Mouse (Mus musculus) limb, embryonic 12.5 days (tissue): ENCODE data around the gene Fbxl16. TPM values are rescaled to one million over a fixed set of nuclear protein-coding genes. Genes with fewer than 3 reads are reported as not detected.

Experiments used
- ATAC-seq: fragments of 200-750 bp; cut with Nextera tagmentation; 2 replicates; pipeline ENCODE4 v1.8.0; 2017; ENCODE audit warnings: low read depth, moderate TSS enrichment; ENCODE audit not compliant: insufficient number of reproducible peaks, insufficient read depth, low FRiP score, low TSS enrichment
- H3K27ac ChIP-seq: fragments of 300-500 bp; sonication (generic); 2 replicates; pipeline ENCODE4 v1.5.1; 2016; ENCODE audit warnings: mild to moderate bottlenecking, moderate library complexity
- H3K27me3 ChIP-seq: fragments of 300-500 bp; sonication (generic); 2 replicates; pipeline ENCODE4 v1.6.1; 2016; ENCODE audit warnings: mild to moderate bottlenecking, moderate library complexity
- H3K36me3 ChIP-seq: fragments of 300-500 bp; sonication (generic); 2 replicates; pipeline ENCODE4 v1.6.1; 2016; ENCODE audit warnings: mild to moderate bottlenecking, moderate library complexity
- H3K4me1 ChIP-seq: fragments of 300-500 bp; sonication (generic); replicated peaks from 2 replicates; pipeline ENCODE4 v1.6.1; 2016
- H3K4me2 ChIP-seq: fragments of 300-500 bp; sonication (generic); 2 replicates; pipeline ENCODE4 v1.6.1; 2016; ENCODE audit warnings: mild to moderate bottlenecking, moderate library complexity
- H3K4me3 ChIP-seq: fragments of 300-500 bp; sonication (generic); replicated peaks from 2 replicates; pipeline ENCODE4 v1.5.1; 2016; ENCODE audit warnings: mild to moderate bottlenecking
- H3K9ac ChIP-seq: fragments of 300-500 bp; sonication (generic); replicated peaks from 2 replicates; pipeline ENCODE4 v1.6.1; 2016; ENCODE audit warnings: mild to moderate bottlenecking, moderate library complexity
- H3K9me3 ChIP-seq: fragments of 300-500 bp; sonication (generic); 2 replicates; pipeline ENCODE4 v1.6.1; 2016; ENCODE audit warnings: mild to moderate bottlenecking, moderate library complexity
- WGBS: fragments of 180-500 bp; shearing (Covaris S2); methylation state at CpG from one replicate; pipeline ENCODE4 v1.1.7; 2016; 5-methylcytosine and 5-hydroxymethylcytosine counted together
- microRNA-seq: library from miRNA; unstranded; fragments of <30 nt; microRNA quantifications from one replicate; pipeline ENCODE4, GENCODE M21; 2017
- polyA plus RNA-seq: library from polyadenylated mRNA; unstranded; fragments of >200 nt; fragmentation: Nextera tagmentation; extraction: Ambion mirVana; gene quantifications from 2 replicates; pipeline ENCODE4 v1.2.1, GENCODE M21; 2016

Gene Fbxl16
- polyA plus RNA-seq, 1 experiment from 2014 or later, result 2.4 TPM

DNA sequence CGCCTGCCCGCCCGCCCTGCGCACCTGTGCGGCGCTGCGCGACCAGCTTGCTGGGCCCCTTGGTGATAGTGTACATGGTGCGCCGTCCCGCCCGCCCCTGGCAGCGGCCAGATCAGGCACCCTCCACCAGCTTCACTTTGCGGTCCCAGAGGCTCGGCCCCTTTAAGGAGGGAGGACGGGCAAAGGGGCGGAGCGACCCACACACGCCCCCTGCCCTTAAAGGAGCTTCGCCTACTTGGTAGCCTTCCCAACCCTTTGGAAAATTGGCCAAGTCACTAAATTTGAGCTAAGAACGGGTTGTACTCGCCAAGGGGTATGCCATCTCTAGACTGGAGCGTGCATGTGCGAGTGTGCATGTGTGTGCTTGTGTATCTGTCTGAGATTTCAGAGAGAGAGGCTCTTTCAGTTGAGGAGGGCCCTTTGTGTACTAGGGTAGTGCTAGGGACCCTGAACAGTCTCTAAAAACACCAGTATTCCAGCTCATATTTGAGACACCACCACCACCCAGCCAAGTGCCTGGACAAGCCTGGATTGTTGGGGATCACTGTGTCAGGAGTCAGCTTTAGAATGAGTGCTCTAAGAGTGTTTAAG, 59.8 kb downstream of the Fbxl16 start, which contains the start of gene Mcrip2:
TSS of gene Mcrip2 (minus strand) at position 164 of the 591 bp plus-strand sequence.
- no peaks in the 10 kb centered on the region for H3K9me3 ChIP-seq
- H3K9ac ChIP-seq, result peak within 1 kb of the TSS; percentile 69
- peak within 1 kb of the TSS; percentile 81 for H3K4me3 ChIP-seq
- peak within 1 kb of the TSS; percentile 99 for H3K4me2 ChIP-seq
- peak within 1 kb of the TSS; percentile 75 for H3K27ac ChIP-seq
- under 1% methylated on average over 24 of the region's 24 CpGs for WGBS
- ATAC-seq, result peak; percentile 63
- no peaks in the 10 kb centered on the region for H3K27me3 ChIP-seq
- H3K36me3 ChIP-seq, result no peaks in the 10 kb centered on the region
- H3K4me1 ChIP-seq, result peaks cover 17% of the 10 kb centered on the region

DNA sequence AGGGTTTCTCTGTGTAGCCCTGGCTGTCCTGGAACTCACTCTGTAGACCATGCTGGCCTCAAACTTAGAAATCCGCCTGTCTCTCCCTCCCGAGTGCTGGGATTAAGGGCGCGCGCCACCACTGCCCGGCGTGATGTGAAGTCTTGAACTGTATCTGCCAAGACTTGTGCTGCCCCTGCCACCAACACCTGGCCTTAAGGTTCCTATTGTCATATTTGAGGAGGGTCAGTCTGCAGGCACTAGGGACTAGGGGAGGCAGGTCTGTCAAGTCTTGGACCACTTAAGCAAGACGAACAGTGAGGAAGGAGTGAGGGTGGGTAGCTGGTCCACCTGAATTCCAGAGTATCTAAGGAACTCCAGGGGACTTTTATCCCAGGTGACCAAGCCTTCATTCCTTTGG, 60.6 kb downstream of the Fbxl16 start:
- WGBS, result 91% methylated on average over 8 of the region's 8 CpGs
- Histone ChIP-seq H3K4me2 (no peak overlapping the region), H3K4me1 (peaks cover 23% of the 10 kb centered on the region), H3K27me3 (no peaks in the 10 kb centered on the region), H3K9ac (no peak overlapping the region), H3K36me3 (no peaks in the 10 kb centered on the region), H3K27ac (no peak overlapping the region), H3K4me3 (no peak overlapping the region), H3K9me3 (no peaks in the 10 kb centered on the region)
- ATAC-seq, result no peak

DNA sequence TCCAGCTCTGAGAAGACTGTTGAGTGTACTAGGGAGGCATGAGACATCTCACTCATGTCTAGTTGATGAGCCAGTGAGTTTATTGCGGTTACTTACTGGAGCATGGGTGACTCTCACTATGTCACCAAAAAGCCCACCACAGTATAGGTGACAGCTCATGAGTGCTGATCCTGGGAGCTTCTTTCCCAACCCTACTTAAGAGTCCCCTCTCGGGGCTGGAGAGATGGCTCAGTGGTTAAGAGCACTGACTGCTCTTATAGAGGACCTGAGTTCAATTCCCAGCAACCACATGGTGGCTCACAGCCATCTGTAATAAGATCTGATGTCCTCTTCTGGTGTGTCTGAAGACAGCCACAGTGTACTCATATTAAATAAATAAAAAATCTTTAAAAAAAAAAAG, 61.1 kb downstream of the Fbxl16 start:
- WGBS, result 84% methylated on average over 2 of the region's 2 CpGs
- Histone ChIP-seq H3K9ac (no peak overlapping the region), H3K27me3 (no peaks in the 10 kb centered on the region), H3K4me1 (peaks cover 23% of the 10 kb centered on the region), H3K9me3 (no peaks in the 10 kb centered on the region), H3K27ac (no peak overlapping the region), H3K4me2 (no peak overlapping the region), H3K4me3 (no peak overlapping the region), H3K36me3 (no peaks in the 10 kb centered on the region)
- no peak for ATAC-seq

Small RNA genes lying within 50 kb of the gene (microRNA-seq; reads per million reads assigned to microRNA genes)
- 1.4 reads per million for gene Mir3082
- gene Mir6966, result not detected

Other genes with a start within 250 kb of the Fbxl16 start
- gene Sox8, start 238.4 kb upstream of the Fbxl16 start, polyA plus RNA-seq, result 10.1 and 11.1 TPM in 2 replicates
- 27.9 and 28.9 TPM in 2 replicates for gene Lmf1, start 230.0 kb upstream of the Fbxl16 start, polyA plus RNA-seq
- 0.74 and 1.3 TPM in 2 replicates for gene Gng13, start 91.9 kb upstream of the Fbxl16 start, polyA plus RNA-seq
- gene Chtf18, start 81.7 kb upstream of the Fbxl16 start, polyA plus RNA-seq, result 48.3 and 49.5 TPM in 2 replicates
- 21.6 and 22.4 TPM in 2 replicates for gene Rpusd1, start 81.4 kb upstream of the Fbxl16 start, polyA plus RNA-seq
- gene Mslnl, start 73.0 kb upstream of the Fbxl16 start, polyA plus RNA-seq, result not detected in 2 replicates
- 0.44 TPM in 1 of 2 replicates, not detected in the other for gene Msln, start 54.7 kb upstream of the Fbxl16 start, polyA plus RNA-seq
- 24.9 TPM in 2 replicates for gene Narfl, start 35.3 kb upstream of the Fbxl16 start, polyA plus RNA-seq
- 89.8 and 97.7 TPM in 2 replicates for gene Haghl, start 23.4 kb upstream of the Fbxl16 start, polyA plus RNA-seq
- 0.13 and 0.39 TPM in 2 replicates for gene Ccdc78, start 22.5 kb upstream of the Fbxl16 start, polyA plus RNA-seq
- gene Fam173a, start 16.2 kb upstream of the Fbxl16 start, polyA plus RNA-seq, result 68.3 and 71.7 TPM in 2 replicates
- 0.49 TPM in 1 of 2 replicates, not detected in the other for gene AC134908.4, start 13.4 kb upstream of the Fbxl16 start, polyA plus RNA-seq
- gene Metrn, start 11.9 kb upstream of the Fbxl16 start, polyA plus RNA-seq, result 50.5 and 52.1 TPM in 2 replicates
- 28.4 and 30.9 TPM in 2 replicates for gene Wdr24, start 14.5 kb downstream of the Fbxl16 start, polyA plus RNA-seq
- 56.4 and 63.4 TPM in 2 replicates for gene Jmjd8, start 19.8 kb downstream of the Fbxl16 start, polyA plus RNA-seq
- 313 TPM in 2 replicates for gene Stub1, start 24.3 kb downstream of the Fbxl16 start, polyA plus RNA-seq
- 1.4 and 1.7 TPM in 2 replicates for gene Rhbdl1, start 28.2 kb downstream of the Fbxl16 start, polyA plus RNA-seq
- 1.6 and 2.0 TPM in 2 replicates for gene Gm20683, start 32.7 kb downstream of the Fbxl16 start, polyA plus RNA-seq
- gene Rhot2, start 35.8 kb downstream of the Fbxl16 start, polyA plus RNA-seq, result 23.6 and 26.9 TPM in 2 replicates
- 37.3 and 45.5 TPM in 2 replicates for gene Wdr90, start 52.4 kb downstream of the Fbxl16 start, polyA plus RNA-seq
- 8.5 and 9.9 TPM in 2 replicates for gene Mcrip2, start 59.7 kb downstream of the Fbxl16 start, polyA plus RNA-seq
- 56.1 and 60.1 TPM in 2 replicates for gene Mettl26, start 66.0 kb downstream of the Fbxl16 start, polyA plus RNA-seq
- 0.45 and 0.54 TPM in 2 replicates for gene Wfikkn1, start 71.8 kb downstream of the Fbxl16 start, polyA plus RNA-seq
- gene Rab40c, start 110.6 kb downstream of the Fbxl16 start, polyA plus RNA-seq, result 35.7 and 39.1 TPM in 2 replicates
- 47.3 and 52.4 TPM in 2 replicates for gene Pigq, start 135.9 kb downstream of the Fbxl16 start, polyA plus RNA-seq
- gene Nhlrc4, start 135.9 kb downstream of the Fbxl16 start, polyA plus RNA-seq, result 0.13 and 0.74 TPM in 2 replicates
- gene A930017K11Rik, start 143.5 kb downstream of the Fbxl16 start, polyA plus RNA-seq, result 0.10 and 0.27 TPM in 2 replicates
- 32.8 and 33.9 TPM in 2 replicates for gene Capn15, start 176.7 kb downstream of the Fbxl16 start, polyA plus RNA-seq